Mouse (Mus musculus): ENCODE data around the gene Eef1akmt2.

GRCm38 (mm10) chr7:132896206-132896815, 43.8 kb upstream of the Eef1akmt2 start:
- TF ChIP-seq POLR2A (IDR thresholded peaks at IDR 0.05; ENCODE audit: insufficient read depth, low read depth, low read length) (no peak), CTCF (IDR thresholded peaks at IDR 0.05) (no peak)
